Mouse (Mus musculus): ENCODE data around the gene Jun. TPM values are rescaled to one million over a fixed set of nuclear protein-coding genes. Genes with fewer than 3 reads are reported as not detected.

Jun gene
- polyA plus RNA-seq, 1 experiment from 2014 or later: 34.5 TPM

GRCm38 (mm10) chr4:95082481-95083088 is 30.6 kb upstream of the Jun start:
- WGBS (ENCODE audit: insufficient replicate concordance): 50% methylated on average over 4 of the region's 4 CpGs
- Histone ChIP-seq H3K9ac (ENCODE audit: low read depth, low read length) (no peak overlapping the region), H3K4me3 (ENCODE audit: low read depth, low read length) (no peak overlapping the region), H3K9me3 (replicated peaks; ENCODE audit: control insufficient read depth, low read length) (no peaks in the 10 kb centered on the region), H3K4me1 (ENCODE audit: control insufficient read depth, insufficient read depth, low read length) (peaks cover 14% of the 10 kb centered on the region), H3K27me3 (ENCODE audit: control insufficient read depth, insufficient read depth, low read length) (no peaks in the 10 kb centered on the region), H3K4me2 (no peak overlapping the region), H3K27ac (ENCODE audit: low read depth, low read length) (peak overlapping the region; percentile 30; the same call in 1 of the 2 replicates), H3K36me3 (ENCODE audit: control insufficient read depth, insufficient read depth, low read length) (no peaks in the 10 kb centered on the region)
- ATAC-seq (replicated peaks; ENCODE audit: insufficient number of reproducible peaks, low FRiP score, low TSS enrichment): no peak

- no peak overlapping the region for H3K9ac ChIP-seq (ENCODE audit: low read depth, low read length)
- no peak overlapping the region for H3K4me2 ChIP-seq
- no peaks in the 10 kb centered on the region for H3K9me3 ChIP-seq (replicated peaks; ENCODE audit: control insufficient read depth, low read length)
- no peak overlapping the region for H3K4me3 ChIP-seq (ENCODE audit: low read depth, low read length)
- H3K27ac ChIP-seq (ENCODE audit: low read depth, low read length): peak overlapping the region; percentile 19; the same call in 1 of the 2 replicates
- WGBS (ENCODE audit: insufficient replicate concordance): 15% methylated on average over 8 of the region's 8 CpGs
- H3K36me3 ChIP-seq (ENCODE audit: control insufficient read depth, insufficient read depth, low read length): no peaks in the 10 kb centered on the region
- ATAC-seq (replicated peaks; ENCODE audit: insufficient number of reproducible peaks, low FRiP score, low TSS enrichment): peak; percentile 62; the same call in 1 of the 2 replicates
- H3K27me3 ChIP-seq (ENCODE audit: control insufficient read depth, insufficient read depth, low read length): no peaks in the 10 kb centered on the region
- H3K4me1 ChIP-seq (ENCODE audit: control insufficient read depth, insufficient read depth, low read length): peaks cover 14% of the 10 kb centered on the region
Observed at GRCm38 (mm10) chr4:95081632-95082031, 29.6 kb upstream of the Jun start.

GRCm38 (mm10) chr4:95078625-95079024 is 26.6 kb upstream of the Jun start:
- 59% methylated on average over 8 of the region's 8 CpGs for WGBS (ENCODE audit: insufficient replicate concordance)
- H3K9ac ChIP-seq (ENCODE audit: low read depth, low read length): no peak overlapping the region
- ATAC-seq (replicated peaks; ENCODE audit: insufficient number of reproducible peaks, low FRiP score, low TSS enrichment): no peak
- H3K9me3 ChIP-seq (replicated peaks; ENCODE audit: control insufficient read depth, low read length): no peaks in the 10 kb centered on the region
- peaks cover 14% of the 10 kb centered on the region for H3K4me1 ChIP-seq (ENCODE audit: control insufficient read depth, insufficient read depth, low read length)
- no peaks in the 10 kb centered on the region for H3K27me3 ChIP-seq (ENCODE audit: control insufficient read depth, insufficient read depth, low read length)
- H3K4me2 ChIP-seq: no peak overlapping the region
- H3K36me3 ChIP-seq (ENCODE audit: control insufficient read depth, insufficient read depth, low read length): no peaks in the 10 kb centered on the region
- no peak overlapping the region for H3K4me3 ChIP-seq (ENCODE audit: low read depth, low read length)
- no peak overlapping the region for H3K27ac ChIP-seq (ENCODE audit: low read depth, low read length)

- H3K4me3 ChIP-seq (ENCODE audit: low read depth, low read length): no peak overlapping the region
- 34% methylated on average over 14 of the region's 14 CpGs for WGBS (ENCODE audit: insufficient replicate concordance)
- no peak overlapping the region for H3K4me2 ChIP-seq
- H3K4me1 ChIP-seq (ENCODE audit: control insufficient read depth, insufficient read depth, low read length): peaks cover 2% of the 10 kb centered on the region
- ATAC-seq (replicated peaks; ENCODE audit: insufficient number of reproducible peaks, low FRiP score, low TSS enrichment): no peak
- no peaks in the 10 kb centered on the region for H3K9me3 ChIP-seq (replicated peaks; ENCODE audit: control insufficient read depth, low read length)
- no peak overlapping the region for H3K9ac ChIP-seq (ENCODE audit: low read depth, low read length)
- H3K36me3 ChIP-seq (ENCODE audit: control insufficient read depth, insufficient read depth, low read length): no peaks in the 10 kb centered on the region
- no peak overlapping the region for H3K27ac ChIP-seq (ENCODE audit: low read depth, low read length)
- H3K27me3 ChIP-seq (ENCODE audit: control insufficient read depth, insufficient read depth, low read length): no peaks in the 10 kb centered on the region
Observed at GRCm38 (mm10) chr4:95076279-95076678, 24.3 kb upstream of the Jun start.

- H3K9me3 ChIP-seq (replicated peaks; ENCODE audit: control insufficient read depth, low read length): no peaks in the 10 kb centered on the region
- no peak overlapping the region for H3K4me2 ChIP-seq
- no peak overlapping the region for H3K27ac ChIP-seq (ENCODE audit: low read depth, low read length)
- H3K4me3 ChIP-seq (ENCODE audit: low read depth, low read length): no peak overlapping the region
- no peaks in the 10 kb centered on the region for H3K4me1 ChIP-seq (ENCODE audit: control insufficient read depth, insufficient read depth, low read length)
- H3K27me3 ChIP-seq (ENCODE audit: control insufficient read depth, insufficient read depth, low read length): no peaks in the 10 kb centered on the region
- 66% methylated on average over 17 of the region's 17 CpGs for whole genome bisulfite sequencing (ENCODE audit: insufficient replicate concordance)
- H3K36me3 ChIP-seq (ENCODE audit: control insufficient read depth, insufficient read depth, low read length): no peaks in the 10 kb centered on the region
- no peak for ATAC-seq (replicated peaks; ENCODE audit: insufficient number of reproducible peaks, low FRiP score, low TSS enrichment)
- H3K9ac ChIP-seq (ENCODE audit: low read depth, low read length): no peak overlapping the region
Observed at GRCm38 (mm10) chr4:95075591-95076002, 23.6 kb upstream of the Jun start.

- Histone ChIP-seq H3K9me3 (replicated peaks; ENCODE audit: control insufficient read depth, low read length) (no peaks in the 10 kb centered on the region), H3K4me3 (ENCODE audit: low read depth, low read length) (no peak overlapping the region), H3K36me3 (ENCODE audit: control insufficient read depth, insufficient read depth, low read length) (no peaks in the 10 kb centered on the region), H3K27ac (ENCODE audit: low read depth, low read length) (no peak overlapping the region), H3K4me1 (ENCODE audit: control insufficient read depth, insufficient read depth, low read length) (no peaks in the 10 kb centered on the region), H3K4me2 (no peak overlapping the region), H3K9ac (ENCODE audit: low read depth, low read length) (no peak overlapping the region), H3K27me3 (ENCODE audit: control insufficient read depth, insufficient read depth, low read length) (no peaks in the 10 kb centered on the region)
- WGBS (ENCODE audit: insufficient replicate concordance): 80% methylated on average over 6 of the region's 6 CpGs
- ATAC-seq (replicated peaks; ENCODE audit: insufficient number of reproducible peaks, low FRiP score, low TSS enrichment): no peak
Observed at GRCm38 (mm10) chr4:95074319-95074718, 22.3 kb upstream of the Jun start.

GRCm38 (mm10) chr4:95073214-95073750 is 21.3 kb upstream of the Jun start:
- Histone ChIP-seq H3K27ac (ENCODE audit: low read depth, low read length) (no peak overlapping the region), H3K27me3 (ENCODE audit: control insufficient read depth, insufficient read depth, low read length) (no peaks in the 10 kb centered on the region), H3K4me3 (ENCODE audit: low read depth, low read length) (no peak overlapping the region), H3K4me2 (no peak overlapping the region), H3K36me3 (ENCODE audit: control insufficient read depth, insufficient read depth, low read length) (no peaks in the 10 kb centered on the region), H3K9ac (ENCODE audit: low read depth, low read length) (no peak overlapping the region), H3K9me3 (replicated peaks; ENCODE audit: control insufficient read depth, low read length) (no peaks in the 10 kb centered on the region), H3K4me1 (ENCODE audit: control insufficient read depth, insufficient read depth, low read length) (no peaks in the 10 kb centered on the region)
- no peak for ATAC-seq (replicated peaks; ENCODE audit: insufficient number of reproducible peaks, low FRiP score, low TSS enrichment)
- WGBS (ENCODE audit: insufficient replicate concordance): 70% methylated on average over 10 of the region's 10 CpGs

- Histone ChIP-seq H3K27me3 (ENCODE audit: control insufficient read depth, insufficient read depth, low read length) (no peaks in the 10 kb centered on the region), H3K9ac (ENCODE audit: low read depth, low read length) (no peak overlapping the region), H3K27ac (ENCODE audit: low read depth, low read length) (no peak overlapping the region), H3K4me3 (ENCODE audit: low read depth, low read length) (no peak overlapping the region), H3K4me2 (no peak overlapping the region), H3K36me3 (ENCODE audit: control insufficient read depth, insufficient read depth, low read length) (no peaks in the 10 kb centered on the region), H3K4me1 (ENCODE audit: control insufficient read depth, insufficient read depth, low read length) (no peaks in the 10 kb centered on the region), H3K9me3 (replicated peaks; ENCODE audit: control insufficient read depth, low read length) (no peaks in the 10 kb centered on the region)
- WGBS (ENCODE audit: insufficient replicate concordance): 62% methylated on average over 5 of the region's 5 CpGs
- no peak for ATAC-seq (replicated peaks; ENCODE audit: insufficient number of reproducible peaks, low FRiP score, low TSS enrichment)
Observed at GRCm38 (mm10) chr4:95070407-95070806, 18.4 kb upstream of the Jun start.
